Mouse (Mus musculus): ENCODE measurements at regions not wholly inside any gene's neighbourhood (a gene's known extent, or its start where the extent isn't known, plus 50 kb on each side); places are given as distances from the start of the nearest gene placed in this dataset.

- no peak for DNase-seq (ENCODE audit: low spot score)
- Histone ChIP-seq H3K4me1 (no peaks in the 10 kb centered on the region), H3K27ac (no peak overlapping the region), H3K27me3 (ENCODE audit: insufficient read depth, poor library complexity, severe bottlenecking) (no peaks in the 10 kb centered on the region), H3K4me3 (no peak overlapping the region), H3K36me3 (no peaks in the 10 kb centered on the region), H3K9me3 (no peaks in the 10 kb centered on the region)
- WGBS, result 73% methylated on average over 3 of the region's 3 CpGs
Measured at GRCm38 (mm10) chr11:66605998-66606397, 80.2 kb upstream of the Shisa6 start.

- no peaks in the 10 kb centered on the region for H3K4me1 ChIP-seq
- H3K4me3 ChIP-seq, result no peak overlapping the region
- no peak overlapping the region for H3K27ac ChIP-seq
- 49% methylated on average over 9 of the region's 9 CpGs for WGBS
- no peaks in the 10 kb centered on the region for H3K27me3 ChIP-seq (ENCODE audit: insufficient read depth, poor library complexity, severe bottlenecking)
- H3K36me3 ChIP-seq, result no peaks in the 10 kb centered on the region
- H3K9me3 ChIP-seq, result no peaks in the 10 kb centered on the region
- DNase-seq (ENCODE audit: low spot score), result no peak
Measured at GRCm38 (mm10) chr11:66606646-66607045, 80.9 kb upstream of the Shisa6 start.

GRCm38 (mm10) chr11:66609733-66610132, 84.0 kb upstream of the Shisa6 start:
- Histone ChIP-seq H3K36me3 (no peaks in the 10 kb centered on the region), H3K9me3 (no peaks in the 10 kb centered on the region), H3K27ac (no peak overlapping the region), H3K4me1 (0 out of 2 replicates have a peak, but pooled peaks cover 4% of the 10 kb centered on the region), H3K4me3 (no peak overlapping the region), H3K27me3 (ENCODE audit: insufficient read depth, poor library complexity, severe bottlenecking) (no peaks in the 10 kb centered on the region)
- DNase-seq (ENCODE audit: low spot score), result no peak
- WGBS, result 85% methylated on average over 2 of the region's 2 CpGs

DNA sequence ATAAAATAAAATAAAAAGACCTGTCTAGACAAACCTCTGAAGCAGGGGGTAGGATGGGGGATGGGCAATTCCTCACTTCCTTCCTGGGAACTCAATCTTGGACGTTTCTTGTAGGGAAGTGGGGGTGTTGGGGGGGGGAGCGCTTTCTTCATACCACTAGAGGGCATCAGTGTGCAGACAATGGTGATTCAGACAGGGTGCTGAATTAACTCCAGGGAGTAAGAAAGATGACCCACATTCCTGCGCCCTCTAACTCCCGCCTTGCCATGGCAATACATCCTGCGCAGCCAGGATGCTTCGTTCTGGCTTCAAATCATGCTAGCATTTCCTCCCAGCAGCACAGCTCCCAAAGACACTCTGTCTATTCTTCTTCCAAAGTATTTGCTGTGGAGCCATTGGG, 87.4 kb upstream of the Shisa6 start:
- Histone ChIP-seq H3K4me1 (0 out of 2 replicates have a peak, but pooled peaks cover 4% of the 10 kb centered on the region), H3K27ac (no peak overlapping the region), H3K36me3 (no peaks in the 10 kb centered on the region), H3K9me3 (no peaks in the 10 kb centered on the region), H3K4me3 (no peak overlapping the region), H3K27me3 (ENCODE audit: insufficient read depth, poor library complexity, severe bottlenecking) (no peaks in the 10 kb centered on the region)
- DNase-seq (ENCODE audit: low spot score), result no peak
- 20% methylated on average over 6 of the region's 6 CpGs for WGBS

DNA sequence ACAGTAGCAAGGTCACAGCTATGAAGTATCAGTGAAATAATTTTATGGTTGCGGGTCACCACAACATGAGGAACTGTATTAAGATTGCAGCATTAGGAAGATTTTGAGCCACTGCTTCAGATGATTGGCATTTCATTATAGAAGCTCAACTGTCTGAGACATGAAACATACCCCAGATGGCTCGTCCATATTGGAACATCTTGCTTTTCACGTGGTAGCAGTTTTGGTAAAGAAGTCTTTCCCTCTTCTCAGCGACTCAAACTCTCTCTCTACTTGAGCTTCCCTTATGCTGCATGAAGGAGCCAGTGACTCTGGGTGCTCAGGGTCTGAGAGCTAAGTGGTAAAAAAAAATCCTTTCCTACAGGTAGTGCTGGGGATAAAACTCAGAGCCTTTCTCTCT, 99.7 kb upstream of the Shisa6 start:
- Histone ChIP-seq H3K27me3 (ENCODE audit: insufficient read depth, poor library complexity, severe bottlenecking) (no peaks in the 10 kb centered on the region), H3K27ac (no peak overlapping the region), H3K36me3 (no peaks in the 10 kb centered on the region), H3K4me3 (no peak overlapping the region), H3K4me1 (no peaks in the 10 kb centered on the region), H3K9me3 (no peaks in the 10 kb centered on the region)
- DNase-seq (ENCODE audit: low spot score), result no peak
- 77% methylated on average over 4 of the region's 4 CpGs for WGBS

- Histone ChIP-seq H3K27me3 (ENCODE audit: insufficient read depth, poor library complexity, severe bottlenecking) (no peaks in the 10 kb centered on the region), H3K27ac (no peak overlapping the region), H3K9me3 (no peaks in the 10 kb centered on the region), H3K36me3 (no peaks in the 10 kb centered on the region), H3K4me3 (no peak overlapping the region), H3K4me1 (no peaks in the 10 kb centered on the region)
- no peak for DNase-seq (ENCODE audit: low spot score)
- WGBS, result 78% methylated on average over 3 of the region's 3 CpGs
Measured at GRCm38 (mm10) chr11:66656810-66657209, 131.0 kb upstream of the Shisa6 start.

DNA sequence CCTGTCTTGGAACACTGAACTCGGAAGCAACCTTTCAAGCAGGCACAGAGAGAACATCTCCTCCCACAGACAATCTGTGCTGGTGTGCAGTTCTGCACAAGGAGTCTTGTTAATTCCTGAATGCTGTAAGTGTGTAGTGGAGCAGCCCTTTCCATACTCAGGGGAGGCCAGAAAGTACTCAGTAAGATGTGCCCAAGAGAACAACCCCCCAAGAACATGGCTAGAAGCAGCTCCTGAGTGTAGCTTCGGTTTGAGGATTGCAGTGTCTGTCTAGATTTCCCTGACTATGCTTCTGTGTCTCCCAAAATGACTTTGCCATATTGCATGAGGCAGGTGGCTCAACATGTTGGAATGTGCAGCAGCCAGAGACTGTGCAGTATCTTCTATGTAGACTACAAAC, 148.8 kb upstream of the Shisa6 start:
- no peaks in the 10 kb centered on the region for H3K27me3 ChIP-seq (ENCODE audit: insufficient read depth, poor library complexity, severe bottlenecking)
- DNase-seq (ENCODE audit: low spot score), result no peak
- 66% methylated on average over 2 of the region's 2 CpGs for WGBS
- H3K4me3 ChIP-seq, result no peak overlapping the region
- no peaks in the 10 kb centered on the region for H3K9me3 ChIP-seq
- no peaks in the 10 kb centered on the region for H3K4me1 ChIP-seq
- H3K27ac ChIP-seq, result no peak overlapping the region
- H3K36me3 ChIP-seq, result no peaks in the 10 kb centered on the region

DNA sequence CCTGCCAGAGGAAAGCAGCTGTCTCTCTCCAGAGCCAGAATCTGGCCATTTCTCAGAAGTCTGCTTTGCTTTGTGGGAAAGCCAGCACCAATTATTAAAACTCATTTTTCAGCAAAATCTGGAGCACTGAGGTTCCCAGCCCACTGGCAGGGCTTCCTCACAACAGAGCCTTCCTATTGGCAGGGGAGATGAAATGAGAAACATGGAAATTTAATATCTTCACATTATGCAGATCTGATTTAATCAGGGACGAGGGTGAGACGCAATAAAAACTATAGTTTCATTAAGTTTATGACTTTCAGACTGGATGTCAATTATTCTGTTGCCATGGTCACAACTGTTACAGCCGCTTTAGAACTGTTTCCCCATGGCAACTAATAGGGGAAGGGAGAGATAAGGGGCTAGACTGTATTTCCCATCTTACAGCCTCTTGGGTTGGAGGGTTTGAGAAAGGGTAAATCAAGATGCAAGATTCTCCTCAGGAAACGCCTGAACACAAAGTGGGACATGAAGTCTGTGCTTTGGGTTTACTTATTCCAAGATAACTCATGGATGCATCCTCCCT, 154.4 kb upstream of the Shisa6 start:
- Histone ChIP-seq H3K9me3 (no peaks in the 10 kb centered on the region), H3K4me3 (no peak overlapping the region), H3K4me1 (no peaks in the 10 kb centered on the region), H3K27me3 (ENCODE audit: insufficient read depth, poor library complexity, severe bottlenecking) (no peaks in the 10 kb centered on the region), H3K36me3 (no peaks in the 10 kb centered on the region), H3K27ac (no peak overlapping the region)
- WGBS, result 74% methylated on average over 4 of the region's 4 CpGs
- no peak for DNase-seq (ENCODE audit: low spot score)

GRCm38 (mm10) chr11:66681892-66682291, 156.1 kb upstream of the Shisa6 start:
- Histone ChIP-seq H3K9me3 (no peaks in the 10 kb centered on the region), H3K27ac (no peak overlapping the region), H3K4me3 (no peak overlapping the region), H3K4me1 (no peaks in the 10 kb centered on the region), H3K36me3 (no peaks in the 10 kb centered on the region), H3K27me3 (ENCODE audit: insufficient read depth, poor library complexity, severe bottlenecking) (no peaks in the 10 kb centered on the region)
- WGBS, result 85% methylated on average over 4 of the region's 4 CpGs
- no peak for DNase-seq (ENCODE audit: low spot score)

- no peak for DNase-seq (ENCODE audit: low spot score)
- Histone ChIP-seq H3K36me3 (no peaks in the 10 kb centered on the region), H3K4me3 (no peak overlapping the region), H3K4me1 (no peaks in the 10 kb centered on the region), H3K9me3 (no peaks in the 10 kb centered on the region), H3K27me3 (ENCODE audit: insufficient read depth, poor library complexity, severe bottlenecking) (no peaks in the 10 kb centered on the region), H3K27ac (no peak overlapping the region)
- 62% methylated on average over 4 of the region's 4 CpGs for WGBS
Measured at GRCm38 (mm10) chr11:66684181-66684580, 158.4 kb upstream of the Shisa6 start.

GRCm38 (mm10) chr11:66694651-66695266, 169.0 kb upstream of the Shisa6 start:
- no peak overlapping the region for H3K4me3 ChIP-seq
- H3K27ac ChIP-seq, result no peak overlapping the region
- no peaks in the 10 kb centered on the region for H3K4me1 ChIP-seq
- no peaks in the 10 kb centered on the region for H3K27me3 ChIP-seq (ENCODE audit: insufficient read depth, poor library complexity, severe bottlenecking)
- no peak for DNase-seq (ENCODE audit: low spot score)
- no peaks in the 10 kb centered on the region for H3K36me3 ChIP-seq
- no peaks in the 10 kb centered on the region for H3K9me3 ChIP-seq
- 76% methylated on average over 5 of the region's 5 CpGs for WGBS

GRCm38 (mm10) chr11:66696791-66697190, 171.0 kb upstream of the Shisa6 start:
- WGBS, result 56% methylated on average over 1 of the region's 1 CpGs

GRCm38 (mm10) chr11:66745479-66745878, 166.3 kb upstream of the Pirt start:
- no peaks in the 10 kb centered on the region for H3K4me1 ChIP-seq
- no peak for DNase-seq (ENCODE audit: low spot score)
- no peak overlapping the region for H3K27ac ChIP-seq
- WGBS, result 66% methylated on average over 1 of the region's 1 CpGs
- no peak overlapping the region for H3K4me3 ChIP-seq
- H3K36me3 ChIP-seq, result no peaks in the 10 kb centered on the region
- no peaks in the 10 kb centered on the region for H3K27me3 ChIP-seq (ENCODE audit: insufficient read depth, poor library complexity, severe bottlenecking)
- H3K9me3 ChIP-seq, result no peaks in the 10 kb centered on the region

More at GRCm38 (mm10) chr11:66696791-66697190, 171.0 kb upstream of the Shisa6 start:
- Histone ChIP-seq H3K27me3 (ENCODE audit: insufficient read depth, poor library complexity, severe bottlenecking) (no peaks in the 10 kb centered on the region), H3K36me3 (no peaks in the 10 kb centered on the region), H3K27ac (no peak overlapping the region), H3K9me3 (no peaks in the 10 kb centered on the region), H3K4me1 (no peaks in the 10 kb centered on the region), H3K4me3 (no peak overlapping the region)
- DNase-seq (ENCODE audit: low spot score), result no peak

- Histone ChIP-seq H3K4me3 (no peak overlapping the region), H3K27me3 (ENCODE audit: insufficient read depth, poor library complexity, severe bottlenecking) (no peaks in the 10 kb centered on the region), H3K4me1 (no peaks in the 10 kb centered on the region), H3K9me3 (no peaks in the 10 kb centered on the region), H3K36me3 (no peaks in the 10 kb centered on the region), H3K27ac (no peak overlapping the region)
- no peak for DNase-seq (ENCODE audit: low spot score)
- WGBS, result 55% methylated on average over 3 of the region's 3 CpGs
Measured at GRCm38 (mm10) chr11:66789997-66790396, 121.8 kb upstream of the Pirt start.

All from heart, embryonic 10.5 days (tissue).